Mouse (Mus musculus): ENCODE results near the gene Glyat. TPM values are rescaled to one million over a fixed set of nuclear protein-coding genes. Genes with fewer than 3 reads are reported as not detected.

Gene Glyat
- polyA plus RNA-seq, 1 experiment from 2014 or later = not detected

Other genes starting within 250 kb of the Glyat start
- gene Olfr1440, start 246.0 kb upstream of the Glyat start, polyA plus RNA-seq (2014; fragmentation: Nextera tagmentation; extraction: Ambion mirVana) = not detected in 2 replicates
- not detected in 2 replicates for gene Olfr1441, start 215.9 kb upstream of the Glyat start, polyA plus RNA-seq (2014; fragmentation: Nextera tagmentation; extraction: Ambion mirVana)
- gene Pfpl, start 205.4 kb upstream of the Glyat start, polyA plus RNA-seq (2014; fragmentation: Nextera tagmentation; extraction: Ambion mirVana) = not detected in 2 replicates
- 1.3 and 1.5 TPM in 2 replicates for gene Mpeg1, start 172.5 kb upstream of the Glyat start, polyA plus RNA-seq (2014; fragmentation: Nextera tagmentation; extraction: Ambion mirVana)
- 37.7 and 47.6 TPM in 2 replicates for gene Dtx4, start 131.9 kb upstream of the Glyat start, polyA plus RNA-seq (2014; fragmentation: Nextera tagmentation; extraction: Ambion mirVana)
- 5.1 and 7.3 TPM in 2 replicates for gene Fam111a, start 87.6 kb upstream of the Glyat start, polyA plus RNA-seq (2014; fragmentation: Nextera tagmentation; extraction: Ambion mirVana)
- 0.12 TPM in 1 of 2 replicates, not detected in the other for gene Gm4952, start 33.3 kb upstream of the Glyat start, polyA plus RNA-seq (2014; fragmentation: Nextera tagmentation; extraction: Ambion mirVana)
- not detected in 2 replicates for gene Olfr1442, start 37.1 kb downstream of the Glyat start, polyA plus RNA-seq (2014; fragmentation: Nextera tagmentation; extraction: Ambion mirVana)
- not detected in 2 replicates for gene Olfr1443, start 44.8 kb downstream of the Glyat start, polyA plus RNA-seq (2014; fragmentation: Nextera tagmentation; extraction: Ambion mirVana)
- not detected in 2 replicates for gene Keg1, start 62.5 kb downstream of the Glyat start, polyA plus RNA-seq (2014; fragmentation: Nextera tagmentation; extraction: Ambion mirVana)
- gene Cntf, start 132.3 kb downstream of the Glyat start, polyA plus RNA-seq (2014; fragmentation: Nextera tagmentation; extraction: Ambion mirVana) = 0.42 and 1.3 TPM in 2 replicates
- gene Zfp91, start 162.8 kb downstream of the Glyat start, polyA plus RNA-seq (2014; fragmentation: Nextera tagmentation; extraction: Ambion mirVana) = 9.1 and 11.7 TPM in 2 replicates
- gene Lpxn, start 162.9 kb downstream of the Glyat start, polyA plus RNA-seq (2014; fragmentation: Nextera tagmentation; extraction: Ambion mirVana) = 0.75 and 1.6 TPM in 2 replicates
- gene Gm5244, start 213.4 kb downstream of the Glyat start, polyA plus RNA-seq (2014; fragmentation: Nextera tagmentation; extraction: Ambion mirVana) = not detected in 2 replicates
- gene Olfr1444, start 224.0 kb downstream of the Glyat start, polyA plus RNA-seq (2014; fragmentation: Nextera tagmentation; extraction: Ambion mirVana) = not detected in 2 replicates

Measured in neural tube, embryonic 14.5 days (tissue).